Mouse (Mus musculus): Measurements from ENCODE around the gene Ahcyl2.
"Not testable (repeated sequence)": the region's sequence is repeated elsewhere in the genome, so short reads cannot be mapped to it uniquely, and the experiment has no call there.

The Ahcyl2 gene

GRCm38 (mm10) chr6:29815634-29816033 lies 47.8 kb downstream of the Ahcyl2 start:
- no peak for DNase-seq (ENCODE audit: low spot score)

- not testable (repeated sequence) for DNase-seq (ENCODE audit: low spot score)
Observed at GRCm38 (mm10) chr6:29816371-29816770, 48.6 kb downstream of the Ahcyl2 start.

- DNase-seq (ENCODE audit: low spot score), result no peak
Observed at GRCm38 (mm10) chr6:29819309-29819708, 51.5 kb downstream of the Ahcyl2 start.

- no peak for DNase-seq (ENCODE audit: low spot score)
Observed at GRCm38 (mm10) chr6:29820314-29820713, 52.5 kb downstream of the Ahcyl2 start.

- no peak for DNase-seq (ENCODE audit: low spot score)
Observed at GRCm38 (mm10) chr6:29820926-29821325, 53.1 kb downstream of the Ahcyl2 start.

GRCm38 (mm10) chr6:29821770-29822169 lies 54.0 kb downstream of the Ahcyl2 start:
- no peak for DNase-seq (ENCODE audit: low spot score)

GRCm38 (mm10) chr6:29825302-29825701 lies 57.5 kb downstream of the Ahcyl2 start:
- no peak for DNase-seq (ENCODE audit: low spot score)

- no peak for DNase-seq (ENCODE audit: low spot score)
Observed at GRCm38 (mm10) chr6:29827291-29828242, 59.8 kb downstream of the Ahcyl2 start.

GRCm38 (mm10) chr6:29828574-29829234 lies 60.9 kb downstream of the Ahcyl2 start:
- DNase-seq (ENCODE audit: low spot score), result no peak

- DNase-seq (ENCODE audit: low spot score), result no peak
Observed at GRCm38 (mm10) chr6:29832356-29832755, 64.5 kb downstream of the Ahcyl2 start.

GRCm38 (mm10) chr6:29833117-29833516 lies 65.3 kb downstream of the Ahcyl2 start:
- DNase-seq (ENCODE audit: low spot score), result no peak

- DNase-seq (ENCODE audit: low spot score), result peak; percentile 23
Observed at GRCm38 (mm10) chr6:29833568-29834255, 65.9 kb downstream of the Ahcyl2 start.

- DNase-seq (ENCODE audit: low spot score), result no peak
Observed at GRCm38 (mm10) chr6:29835543-29836177, 67.8 kb downstream of the Ahcyl2 start.

- DNase-seq (ENCODE audit: low spot score), result no peak
Observed at GRCm38 (mm10) chr6:29837579-29837978, 69.8 kb downstream of the Ahcyl2 start.

- DNase-seq (ENCODE audit: low spot score), result no peak
Observed at GRCm38 (mm10) chr6:29838531-29838930, 70.7 kb downstream of the Ahcyl2 start.

GRCm38 (mm10) chr6:29840008-29840407 lies 72.2 kb downstream of the Ahcyl2 start:
- DNase-seq (ENCODE audit: low spot score), result no peak

- no peak for DNase-seq (ENCODE audit: low spot score)
Observed at GRCm38 (mm10) chr6:29841461-29841860, 73.7 kb downstream of the Ahcyl2 start.

GRCm38 (mm10) chr6:29847643-29848166 lies 79.9 kb downstream of the Ahcyl2 start:
- no peak for DNase-seq (ENCODE audit: low spot score)

GRCm38 (mm10) chr6:29848808-29849207 lies 81.0 kb downstream of the Ahcyl2 start:
- no peak for DNase-seq (ENCODE audit: low spot score)

GRCm38 (mm10) chr6:29850096-29850495 lies 82.3 kb downstream of the Ahcyl2 start:
- no peak for DNase-seq (ENCODE audit: low spot score)

GRCm38 (mm10) chr6:29850747-29851146 lies 82.9 kb downstream of the Ahcyl2 start:
- no peak for DNase-seq (ENCODE audit: low spot score)

- DNase-seq (ENCODE audit: low spot score), result no peak
Observed at GRCm38 (mm10) chr6:29851873-29852272, 84.1 kb downstream of the Ahcyl2 start.
